Mouse (Mus musculus) hematopoietic stem cell, adult 5-6 weeks (primary cell): ENCODE results near the gene Mapk3. TPM values are rescaled to one million over a fixed set of nuclear protein-coding genes. Genes with fewer than 3 reads are reported as not detected.

Experiments used
- ATAC-seq, 2 experiments: fragments of 125-278 bp in 1 of 2; replicated peaks in 1 of 2; 2 replicates each; pipeline ENCODE4 v1.8.0; 2016 to 2017; ENCODE audit warnings: inconsistent platforms in 2 of 2, mild to moderate bottlenecking in 2 of 2, moderate number of reproducible peaks in 2 of 2, low read depth in 1 of 2, moderate TSS enrichment in 1 of 2; ENCODE audit not compliant: low FRiP score in 2 of 2, poor library complexity in 2 of 2, severe bottlenecking in 2 of 2, insufficient read depth in 1 of 2, low TSS enrichment in 1 of 2
- total RNA-seq: library from RNA; stranded (forward); fragments of 172-1452, 232-1000 nt; gene quantifications from 2 replicates; pipeline ENCODE4 v1.2.3, GENCODE M21; 2017

Mapk3 gene
- total RNA-seq, 1 experiment from 2014 or later = 35.8 TPM

GRCm38 (mm10) chr7:126795387-126796317, 36.3 kb downstream of the Mapk3 start:
- no peak for ATAC-seq

GRCm38 (mm10) chr7:126796350-126796932, 37.0 kb downstream of the Mapk3 start:
- ATAC-seq = no peak

- ATAC-seq = no peak
Measured at GRCm38 (mm10) chr7:126797411-126798126, 38.2 kb downstream of the Mapk3 start, which contains the start of gene Fam57b. Fam57b (plus strand) TSS chr7:126797668.

GRCm38 (mm10) chr7:126798127-126799049, 39.0 kb downstream of the Mapk3 start:
- ATAC-seq = peak; percentile 50 to 56

- peak; percentile 81 to 84 for ATAC-seq
Measured at GRCm38 (mm10) chr7:126799050-126799467, 39.7 kb downstream of the Mapk3 start.

- ATAC-seq = peak; percentile 65
Measured at GRCm38 (mm10) chr7:126799468-126800268, 40.3 kb downstream of the Mapk3 start.

- ATAC-seq = no peak
Measured at GRCm38 (mm10) chr7:126800269-126801056, 41.1 kb downstream of the Mapk3 start.

- ATAC-seq = no peak
Measured at GRCm38 (mm10) chr7:126801057-126801422, 41.6 kb downstream of the Mapk3 start.

- ATAC-seq = no peak
Measured at GRCm38 (mm10) chr7:126802134-126802889, 42.9 kb downstream of the Mapk3 start.

- ATAC-seq = no peak
Measured at GRCm38 (mm10) chr7:126803181-126803580, 43.8 kb downstream of the Mapk3 start.

GRCm38 (mm10) chr7:126803751-126804150, 44.4 kb downstream of the Mapk3 start:
- no peak for ATAC-seq

- ATAC-seq = no peak
Measured at GRCm38 (mm10) chr7:126806956-126807355, 47.6 kb downstream of the Mapk3 start.

- no peak for ATAC-seq
Measured at GRCm38 (mm10) chr7:126807405-126807804, 48.0 kb downstream of the Mapk3 start.

- peak; percentile 85 to 86 for ATAC-seq
Measured at GRCm38 (mm10) chr7:126808703-126809455, 49.5 kb downstream of the Mapk3 start.
